Mouse (Mus musculus) adrenal gland, adult (tissue): Measurements from ENCODE around the gene Sept5.

Experiments used
- DNase-seq, 2 experiments: peaks; one replicate each; pipeline ENCODE4 v3.0.0; 2022 to 2023; ENCODE audit warnings: low spot score in 1 of 2; ENCODE audit not compliant: inconsistent age in 2 of 2

Gene Sept5

DNA sequence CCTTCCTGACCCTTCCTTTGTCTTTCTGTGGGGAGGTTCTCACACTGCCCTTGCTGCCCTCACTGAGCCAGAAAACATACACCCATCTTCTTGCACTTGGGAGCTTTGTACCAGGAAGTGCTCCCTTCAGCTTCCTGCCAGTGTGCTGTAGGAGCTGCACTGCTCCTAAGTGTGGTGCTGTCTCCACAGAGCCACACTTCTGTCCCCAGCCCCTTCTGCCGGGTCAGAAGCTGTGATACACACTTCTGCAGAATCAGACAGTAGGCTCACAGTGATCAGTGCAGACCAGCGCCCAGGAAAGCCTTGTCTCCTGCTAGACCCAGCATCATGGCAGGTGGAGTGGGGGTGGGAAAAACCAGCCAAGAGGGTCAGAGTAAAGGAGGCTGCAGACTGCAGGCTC, 3.1 kb upstream of the Sept5 start:
- DNase-seq: no peak

GRCm38 (mm10) chr16:18632059-18632458, 2.3 kb upstream of the Sept5 start:
- DNase-seq: no peak

- no peak for DNase-seq
Observed at GRCm38 (mm10) chr16:18631141-18631540, 1.4 kb upstream of the Sept5 start.

- DNase-seq: no peak
Observed at GRCm38 (mm10) chr16:18630291-18630690, 537 bp upstream of the Sept5 start.

GRCm38 (mm10) chr16:18628948-18629340, 810 bp downstream of the Sept5 start:
- peak in 1 of 2 experiments; percentile 41 for DNase-seq

DNA sequence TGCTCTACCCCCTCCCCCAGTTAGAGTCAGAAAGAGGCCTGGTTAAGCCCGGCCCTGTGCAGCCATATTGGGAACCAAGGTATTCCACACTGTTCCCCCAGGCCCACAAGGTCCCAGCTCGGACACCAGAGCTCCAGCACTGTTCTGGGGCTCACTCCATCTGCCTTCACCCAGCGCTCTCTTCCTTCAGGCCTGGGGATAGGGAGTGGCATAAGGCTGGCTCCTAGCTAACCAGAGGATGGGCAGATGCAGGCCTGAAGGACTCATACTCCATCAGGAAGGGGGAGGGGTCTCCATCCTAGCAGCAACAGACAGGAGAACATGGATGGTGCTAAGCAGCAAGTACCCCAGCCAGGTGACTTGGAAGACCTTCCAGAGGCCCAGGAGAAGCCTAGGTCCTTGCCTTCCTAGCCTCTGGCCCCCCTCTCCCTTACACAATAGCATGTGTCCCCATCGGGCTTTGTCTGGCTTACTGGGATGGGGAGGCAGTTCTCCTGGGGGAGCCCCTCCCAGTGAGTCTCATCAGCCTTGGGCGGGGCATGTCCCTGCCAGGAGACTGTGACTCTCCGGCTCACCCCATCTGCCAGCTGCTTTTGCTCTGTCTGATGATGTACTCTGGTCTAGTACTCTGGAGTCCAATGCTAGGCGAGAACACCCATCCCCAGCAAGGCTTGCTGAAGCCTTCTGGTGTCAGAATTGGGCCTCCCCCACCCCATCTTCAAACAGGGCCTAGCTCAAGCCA, 1.4 kb downstream of the Sept5 start:
- DNase-seq: peak in 1 of 2 experiments; percentile 31

DNA sequence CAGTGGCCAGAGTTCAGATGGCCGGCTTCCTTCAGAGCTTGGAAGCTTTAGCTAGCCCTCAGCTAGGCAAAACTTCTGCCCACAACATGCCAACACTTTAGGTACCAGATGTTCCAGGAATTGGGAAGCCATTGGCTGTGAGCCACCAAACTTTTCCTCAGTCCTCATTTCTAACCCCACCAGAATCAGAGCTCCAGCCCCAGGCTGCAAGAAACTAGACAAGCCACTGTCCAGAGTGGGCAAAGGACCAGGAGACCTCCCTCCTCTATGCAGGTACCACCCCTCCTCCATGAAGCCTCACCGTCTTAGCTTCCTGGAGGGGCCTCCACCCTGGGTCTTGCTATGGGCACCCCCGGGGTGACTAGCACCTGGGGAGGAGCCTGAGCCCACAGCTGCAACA, 2.6 kb downstream of the Sept5 start:
- DNase-seq: peak in 1 of 2 experiments; percentile 38

DNA sequence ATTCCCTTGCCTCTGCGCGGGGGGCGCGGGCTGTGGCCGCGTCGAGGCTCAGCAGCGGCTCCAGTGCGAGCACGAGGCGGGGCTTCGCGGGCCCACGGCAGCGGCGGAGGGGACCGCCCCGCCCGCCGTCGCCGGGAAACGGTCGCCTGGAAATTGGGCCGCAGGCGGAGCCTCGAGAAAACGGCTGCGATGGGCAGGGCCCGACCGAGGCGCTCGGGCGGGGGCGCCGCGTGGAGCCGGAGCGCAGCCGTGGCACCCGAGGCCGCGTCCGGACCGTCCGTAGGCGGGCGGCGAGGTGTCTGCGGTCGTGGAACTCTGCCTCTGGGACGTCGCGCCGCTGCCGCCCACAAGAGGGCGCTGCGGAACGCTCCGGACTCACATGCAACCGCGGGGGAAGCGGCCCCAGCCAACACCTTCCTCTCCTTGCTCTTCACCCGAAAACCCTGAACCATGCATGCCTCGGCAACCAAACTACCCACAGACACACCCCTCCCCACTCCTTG, 3.3 kb downstream of the Sept5 start, which contains the start of gene Gm49601:
Gene Gm49601, minus strand, starts transcription at position 52 of the 503 bp plus-strand sequence.
- DNase-seq: peak; percentile 88 to 94

- DNase-seq: peak in 1 of 2 experiments; percentile 43
Observed at GRCm38 (mm10) chr16:18625791-18626311, 3.9 kb downstream of the Sept5 start.

- DNase-seq: no peak
Observed at GRCm38 (mm10) chr16:18625097-18625496, 4.7 kb downstream of the Sept5 start.

- DNase-seq: peak in 1 of 2 experiments; percentile 49
Observed at GRCm38 (mm10) chr16:18624641-18625040, 5.1 kb downstream of the Sept5 start.

DNA sequence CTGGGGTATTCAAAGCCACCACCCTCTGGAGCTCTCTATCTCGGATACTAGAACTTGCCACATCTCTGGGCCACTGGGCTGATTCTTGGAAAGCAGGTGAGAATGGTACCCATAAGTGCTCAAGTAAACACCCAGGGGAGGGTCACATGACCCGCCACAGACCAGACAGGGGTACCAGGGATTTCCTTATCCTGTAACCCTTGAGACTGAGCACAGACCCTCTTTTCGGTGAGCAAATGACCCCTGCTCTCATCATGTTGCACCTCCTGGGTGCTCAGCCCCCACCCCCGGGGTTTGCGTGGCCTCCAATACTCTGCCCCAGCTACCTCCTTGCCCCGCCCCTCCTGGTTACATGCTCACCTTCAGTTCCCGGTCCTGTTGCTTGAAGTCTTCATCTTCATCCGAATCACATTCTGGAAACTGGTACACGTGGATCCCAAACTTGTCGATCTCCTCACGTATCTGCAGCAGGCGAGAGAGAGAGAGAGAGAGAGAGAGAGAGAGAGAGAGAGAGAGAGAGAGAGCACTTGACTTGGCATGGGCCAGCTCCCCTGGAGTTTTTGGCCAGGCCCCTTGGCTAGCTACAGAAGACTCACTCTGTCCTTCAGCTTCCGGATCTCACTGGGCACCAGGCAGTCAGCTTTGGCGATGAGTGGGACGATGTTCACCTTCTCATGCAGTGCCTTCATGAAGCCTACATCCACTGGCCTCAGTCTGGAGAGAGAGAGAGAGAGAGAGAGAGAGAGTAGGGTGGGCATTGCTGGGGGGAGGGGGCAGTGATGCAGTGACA, 5.8 kb downstream of the Sept5 start:
- DNase-seq: peak in 1 of 2 experiments; percentile 27

GRCm38 (mm10) chr16:18622916-18623750, 6.6 kb downstream of the Sept5 start:
- DNase-seq: no peak

DNA sequence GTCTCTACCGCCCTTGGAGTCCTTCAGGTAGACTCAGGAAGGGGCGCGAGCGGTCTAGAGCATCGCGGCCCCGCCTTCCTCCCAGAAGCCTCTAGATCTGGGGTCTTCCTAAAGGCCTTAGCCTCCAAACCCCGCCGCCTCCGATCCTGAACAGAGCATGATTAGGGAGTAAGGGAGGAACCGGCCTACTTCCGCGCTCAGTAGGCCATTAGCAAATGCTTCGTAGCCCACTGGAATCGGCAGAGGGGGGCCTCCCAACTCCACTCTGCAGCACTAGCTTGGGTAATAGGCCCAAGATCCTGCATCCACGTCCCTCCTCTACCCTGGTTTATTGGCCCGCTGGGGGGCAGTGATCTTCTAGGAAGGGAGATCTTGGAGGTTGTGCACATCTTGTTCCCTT, 7.7 kb downstream of the Sept5 start, which contains the start of gene Gp1bb:
Gene Gp1bb, minus strand, starts transcription at position 385 of the 400 bp plus-strand sequence.
- no peak for DNase-seq

GRCm38 (mm10) chr16:18621362-18622001, 8.3 kb downstream of the Sept5 start:
- DNase-seq: peak; percentile 21 to 57

GRCm38 (mm10) chr16:18620601-18621361, 9.0 kb downstream of the Sept5 start:
- peak; percentile 20 to 72 for DNase-seq

DNA sequence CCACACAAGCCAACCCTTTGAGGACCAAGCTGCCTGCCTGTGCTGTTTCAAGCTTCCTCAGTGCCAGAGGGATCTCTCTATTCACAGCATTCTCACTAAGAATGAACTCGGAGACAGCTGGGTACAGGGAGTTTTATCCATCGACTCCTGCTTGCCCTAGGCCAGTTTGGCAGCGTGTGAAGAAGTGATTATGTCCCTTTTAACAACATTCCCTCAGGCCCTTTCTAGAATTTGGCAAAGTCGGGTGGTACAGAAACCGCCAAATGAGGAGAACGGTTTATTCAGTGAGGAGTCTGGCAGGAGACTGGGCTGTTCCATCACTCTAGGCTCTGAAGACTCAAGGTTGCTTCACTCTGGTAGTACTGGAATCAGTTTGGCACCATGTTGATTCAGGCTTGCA, 9.6 kb downstream of the Sept5 start:
- DNase-seq: no peak

GRCm38 (mm10) chr16:18619110-18619509, 10.6 kb downstream of the Sept5 start:
- DNase-seq: no peak

DNA sequence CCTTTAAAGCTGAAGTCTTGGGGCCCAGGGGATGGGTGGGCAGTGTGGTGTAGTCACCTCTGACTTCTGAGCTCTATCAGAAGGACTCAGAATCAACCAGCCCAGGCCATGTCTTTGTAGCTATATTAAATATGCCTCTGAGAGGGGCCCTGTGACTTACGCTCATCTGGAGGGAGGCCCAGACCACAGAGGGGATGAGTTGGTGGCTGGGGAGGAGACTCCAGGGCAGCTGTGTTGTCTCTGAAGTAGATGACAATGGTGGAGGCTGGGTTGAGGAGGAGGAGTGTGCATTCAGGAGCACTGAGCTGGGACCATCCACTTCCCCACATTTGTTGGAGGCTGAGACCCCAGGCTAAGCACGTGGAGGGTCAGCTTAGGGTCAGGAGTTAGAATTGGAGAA, 11.5 kb downstream of the Sept5 start:
- no peak for DNase-seq
